ENCODE assay signal across 9 mouse cellular contexts in the genomic region with DNA sequence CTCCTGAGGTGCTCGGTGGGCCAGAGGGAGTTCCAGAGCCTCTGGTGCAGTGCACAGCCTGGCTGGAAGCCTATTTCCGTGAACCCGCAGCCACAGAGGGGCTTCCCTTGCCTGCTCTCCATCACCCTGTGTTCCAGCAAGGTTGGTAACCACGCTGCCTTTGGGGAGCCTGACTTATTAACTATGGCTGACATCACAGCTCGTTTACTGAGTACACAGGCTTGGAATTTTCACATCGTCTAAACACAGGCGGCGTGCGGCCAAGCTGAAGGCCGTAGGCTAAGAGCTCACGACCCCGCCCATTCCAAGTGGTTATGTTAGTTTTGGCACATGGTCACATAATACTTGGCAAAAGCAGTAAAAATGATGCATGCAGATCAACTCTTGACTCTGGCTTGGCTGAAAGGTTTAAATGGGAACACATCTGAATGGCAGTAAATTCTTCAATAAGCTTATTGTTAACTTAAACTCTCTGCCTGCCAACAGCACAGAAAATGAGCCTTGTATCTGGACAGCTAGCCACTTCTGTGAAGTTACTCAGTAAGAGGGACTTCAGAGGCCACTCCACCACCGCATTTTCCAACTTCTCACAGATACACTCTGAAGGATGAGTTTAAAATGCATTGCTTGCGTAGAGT.
DNase-seq lines count a peak whose midpoint lies in the region; TF ChIP-seq lines count a peak whose summit lies in the region.
"Had no signal": no experiment of that assay in that cellular context is flagged by ENCODE, and none has a peak within 500 bp of the region (broad histone marks: within the 10 kb centered on the region; RNA-seq: fewer than 3 reads in every experiment).

No protein-coding gene starts in this region.

- peak; percentile 18 to 68 for DNase-seq in urinary bladder, adult 18-20 months (ENCODE audit: low spot score in 2 of 2)
- DNase-seq in urinary bladder, postnatal 10 days (ENCODE audit: low spot score), result no peak
- peak; percentile 34 for DNase-seq in gonadal fat pad, adult 2 months (ENCODE audit: low read depth)
- DNase-seq in kidney, adult 2 months, result peak; percentile 90
- peak; percentile 71 for DNase-seq in lung, postnatal 14 days
- peak; percentile 37 to 75 for DNase-seq in urinary bladder, postnatal 36 days (ENCODE audit: low spot score in 2 of 2)
- no peak for DNase-seq in cerebellum, postnatal 36 days
- DNase-seq in spleen, postnatal 10 days (ENCODE audit: low spot score in 2 of 2), result no peak

- 32% methylated on average over 14 of the region's 14 CpGs for WGBS in kidney, adult 2 months

- no peaks in the 10 kb centered on the region for H3K27me3 ChIP-seq in kidney, adult 2 months (replicated peaks; ENCODE audit: control insufficient read depth, insufficient read depth, low read length)

- TF ChIP-seq POLR2A in kidney, adult 2 months (IDR thresholded peaks at IDR 0.05; ENCODE audit: low read depth, low read length), result no peak

- no peak overlapping the region for H3K27ac ChIP-seq in kidney, adult 2 months (ENCODE audit: insufficient read depth, low read depth, low read length)
- H3K27ac ChIP-seq: macrophage had no signal

- H3K36me3 ChIP-seq in kidney, adult 2 months (ENCODE audit: control insufficient read depth, insufficient read depth, low read length), result no peaks in the 10 kb centered on the region

- H3K4me1 ChIP-seq in kidney, adult 2 months (ENCODE audit: control insufficient read depth, insufficient read depth, low read length), result no peaks in the 10 kb centered on the region

- no peak overlapping the region for H3K4me3 ChIP-seq in kidney, adult 2 months (ENCODE audit: insufficient read depth, low read depth, low read length)

- TF ChIP-seq CTCF in kidney, adult 2 months (conservative IDR thresholded peaks at IDR 0.05; ENCODE audit: insufficient read depth, insufficient read length, low read depth, low read length), result no peak

Comparison
In these comparisons a context has a peak if more than half of its experiments do, and no peak if none do; other contexts are left out.
1. DNase-seq: peak in urinary bladder, adult 18-20 months (2 of 2), gonadal fat pad, adult 2 months (single experiment), kidney, adult 2 months (single experiment), lung, postnatal 14 days (single experiment) and urinary bladder, postnatal 36 days (2 of 2); none in urinary bladder, postnatal 10 days (single experiment), cerebellum, postnatal 36 days (0 of 2) and spleen, postnatal 10 days (0 of 2).